Mouse (Mus musculus) right cerebral cortex, postnatal 36 days (tissue): ENCODE data around the gene Twnk.

Source experiments
- DNase-seq, 2 experiments: peaks; one replicate each; pipeline ENCODE4 v3.0.0; 2022; ENCODE audit warnings: low spot score in 2 of 2, mixed read lengths in 1 of 2

Twnk gene

DNA sequence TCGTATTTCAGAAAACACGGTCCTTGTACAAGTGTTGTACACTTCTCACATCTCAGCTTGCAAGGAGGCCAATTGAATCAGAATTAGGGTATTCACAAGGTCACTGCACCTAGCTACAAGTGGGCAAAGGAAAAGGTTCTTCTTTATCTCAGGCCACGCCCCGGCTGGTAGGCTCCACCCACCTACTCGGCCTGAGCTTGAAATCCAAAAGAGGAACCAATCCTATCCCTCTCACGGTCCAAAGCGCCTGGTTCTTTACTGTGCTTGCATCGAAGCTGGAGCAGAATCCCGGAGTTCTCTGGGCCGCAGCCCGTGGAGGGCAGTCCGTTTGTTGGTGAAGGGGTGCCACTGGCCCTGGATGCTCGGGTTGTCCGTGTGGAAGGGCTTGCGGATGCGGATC is at the start of gene Twnk:
Twnk (plus strand) TSS at position 220 of the 400 bp plus-strand sequence.
- DNase-seq, result no peak

- DNase-seq, result no peak
Observed at GRCm38 (mm10) chr19:44959633-44960032, 45.8 kb upstream of the Twnk start.

- no peak for DNase-seq
Observed at GRCm38 (mm10) chr19:44965978-44966377, 39.5 kb upstream of the Twnk start.

- DNase-seq, result no peak
Observed at GRCm38 (mm10) chr19:44968329-44968728, 37.1 kb upstream of the Twnk start.

- no peak for DNase-seq
Observed at GRCm38 (mm10) chr19:44976636-44977035, 28.8 kb upstream of the Twnk start.

- DNase-seq, result no peak
Observed at GRCm38 (mm10) chr19:44977148-44977547, 28.3 kb upstream of the Twnk start.

DNA sequence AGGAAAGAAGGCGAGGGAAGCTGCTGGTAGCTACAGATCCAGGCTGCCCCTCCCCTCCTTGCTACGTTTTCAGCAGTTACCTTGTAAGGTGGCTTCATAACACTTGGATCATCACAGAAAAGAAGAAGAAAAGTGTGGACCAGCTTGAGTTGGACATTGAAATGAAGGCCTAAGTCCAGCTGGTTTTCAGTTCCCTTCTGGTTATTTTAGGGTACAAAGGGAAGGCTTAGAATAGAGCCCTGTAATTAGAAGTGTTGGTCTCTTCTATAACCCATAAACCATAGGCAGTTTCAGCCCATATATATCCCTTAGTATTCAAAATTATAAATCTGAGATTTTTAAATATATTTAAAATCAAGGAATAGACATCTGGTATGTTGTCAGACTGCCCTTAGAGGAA is 24.7 kb upstream of the Twnk start:
- DNase-seq, result no peak

DNA sequence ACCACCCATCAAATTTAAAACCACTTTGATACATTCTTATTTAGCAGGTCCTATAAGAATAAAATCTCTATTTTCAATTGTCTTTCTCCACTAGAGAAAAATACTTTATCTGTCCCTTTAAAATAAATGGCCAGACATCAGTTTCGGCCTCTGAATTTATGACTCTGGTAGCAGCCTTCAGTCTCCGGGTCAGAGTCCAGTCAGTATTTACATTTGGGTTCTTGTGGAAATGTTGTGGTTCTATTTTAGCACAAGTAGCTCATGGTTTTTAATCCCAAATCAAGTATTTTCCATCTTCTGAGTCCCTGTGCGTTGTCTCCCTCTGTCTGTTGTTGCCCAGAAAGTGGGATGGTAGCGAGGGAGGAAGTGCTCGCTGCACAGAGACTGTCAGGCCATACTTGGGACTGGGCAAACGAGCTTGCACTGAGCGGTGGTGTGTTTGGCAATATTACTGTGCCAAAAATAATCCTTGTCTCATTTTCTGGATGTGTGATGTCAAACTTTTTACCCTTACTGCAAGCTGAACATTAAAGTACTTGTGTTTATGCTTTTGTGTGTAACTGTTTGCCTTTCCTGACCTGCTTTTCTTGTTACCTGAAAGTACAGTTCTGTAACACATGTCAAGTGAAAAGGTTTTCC is 22.9 kb upstream of the Twnk start:
- DNase-seq, result no peak

DNA sequence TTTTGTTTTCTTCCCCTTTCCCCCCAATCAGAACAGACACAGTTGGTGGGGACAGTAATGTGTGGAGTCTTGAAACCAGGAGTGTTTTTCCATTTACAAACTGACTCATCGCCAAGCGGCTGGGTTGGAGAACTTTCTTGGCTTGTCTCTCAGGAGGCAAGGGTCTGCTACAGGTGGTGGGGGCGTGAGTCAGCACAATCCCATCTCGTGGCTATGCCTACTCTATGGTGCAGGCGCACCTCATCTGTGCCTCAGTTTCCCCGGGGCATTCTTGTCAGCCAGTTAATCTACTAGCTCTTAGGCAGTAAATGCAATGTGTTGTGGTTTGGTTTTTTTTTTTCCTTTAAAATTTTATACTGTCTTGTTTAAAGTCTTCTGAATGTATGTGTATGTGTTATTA is 22.1 kb upstream of the Twnk start:
- DNase-seq, result no peak

DNA sequence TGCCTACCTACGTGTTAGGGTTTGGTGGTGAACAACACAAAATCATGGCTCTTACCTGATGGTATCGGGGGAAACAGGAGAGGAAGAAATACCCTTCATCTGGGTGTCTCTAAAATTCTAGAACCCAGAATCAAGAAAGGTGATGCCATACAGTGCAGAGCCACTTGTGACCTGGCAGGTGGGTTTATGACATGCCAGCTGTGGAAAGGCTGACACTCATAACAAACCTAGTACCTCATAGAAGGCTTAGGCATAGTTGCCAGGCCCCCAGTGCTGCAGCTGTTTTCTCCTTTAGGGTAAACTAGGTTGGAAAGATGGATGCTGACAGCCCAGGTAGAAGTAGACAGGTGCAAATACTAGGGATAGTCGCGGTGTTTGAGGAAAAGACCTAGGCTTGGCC is 21.0 kb upstream of the Twnk start:
- DNase-seq, result no peak

- DNase-seq, result no peak
Observed at GRCm38 (mm10) chr19:44985159-44985988, 20.1 kb upstream of the Twnk start.

GRCm38 (mm10) chr19:44987004-44987403 is 18.5 kb upstream of the Twnk start:
- no peak for DNase-seq

DNA sequence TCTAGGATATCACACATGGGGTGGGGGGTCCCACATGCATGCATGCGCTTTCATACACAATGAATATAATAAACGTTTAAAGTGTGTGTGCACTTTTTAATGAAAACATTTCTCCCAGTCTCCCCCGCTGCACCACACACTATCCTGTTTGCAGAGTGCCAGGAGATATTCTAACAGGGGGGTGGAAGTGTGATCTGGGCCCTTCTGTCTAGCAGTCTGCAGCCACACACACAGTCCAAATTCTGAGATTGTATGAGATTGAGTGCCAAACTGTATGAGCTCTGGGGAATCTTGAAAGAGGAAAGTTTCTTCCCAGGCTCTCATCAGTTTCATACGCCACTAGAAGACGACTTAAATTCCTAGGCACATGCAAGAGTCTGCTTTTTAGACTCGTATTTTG is 17.6 kb upstream of the Twnk start:
- peak; percentile 50 to 69 for DNase-seq

DNA sequence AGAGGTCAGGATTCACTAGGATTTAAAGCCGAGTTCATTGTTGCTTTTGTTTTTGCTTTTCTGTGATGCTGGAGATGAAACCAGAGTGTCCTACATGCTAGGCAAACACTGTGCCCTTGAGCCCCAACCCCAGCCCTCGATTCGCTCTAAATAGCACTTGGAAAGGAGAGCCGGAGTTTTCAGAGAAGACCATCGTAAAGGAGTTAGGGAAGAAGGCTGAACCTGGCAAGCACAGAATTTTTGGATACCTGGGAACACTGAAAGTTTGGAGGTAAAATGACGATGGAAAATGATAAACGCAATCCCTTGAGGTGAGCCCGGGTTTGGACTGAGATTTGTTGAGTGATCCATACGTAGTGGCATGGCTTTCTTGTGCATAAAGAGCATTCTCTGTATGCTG is 17.1 kb upstream of the Twnk start:
- no peak for DNase-seq

- DNase-seq, result no peak
Observed at GRCm38 (mm10) chr19:44988831-44989566, 16.5 kb upstream of the Twnk start, which contains the start of gene Sema4g. Gene Sema4g (plus strand): TSS chr19:44989101.

- DNase-seq, result no peak
Observed at GRCm38 (mm10) chr19:44989567-44990495, 15.6 kb upstream of the Twnk start.

DNA sequence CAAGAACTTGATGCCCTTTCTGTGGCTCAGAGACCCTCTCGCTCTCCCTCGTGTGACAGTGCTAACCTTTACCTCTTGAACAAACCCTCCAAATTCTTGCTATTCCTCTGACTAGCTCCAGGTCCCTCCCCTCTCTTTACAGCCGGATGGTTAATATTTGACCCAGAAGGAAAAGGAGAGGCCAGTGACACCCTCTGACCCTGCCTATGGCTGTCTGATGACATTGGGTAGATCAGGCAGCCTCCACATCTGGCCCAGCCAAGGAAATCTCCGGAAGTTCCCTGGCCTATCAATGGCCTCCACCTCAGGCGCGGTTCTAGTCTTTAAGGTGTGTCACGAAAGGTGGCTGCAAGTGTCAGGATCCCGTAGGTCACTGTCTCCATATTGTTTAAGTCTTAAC is 14.4 kb upstream of the Twnk start:
- no peak for DNase-seq

GRCm38 (mm10) chr19:44992246-44992645 is 13.2 kb upstream of the Twnk start:
- DNase-seq, result no peak

DNA sequence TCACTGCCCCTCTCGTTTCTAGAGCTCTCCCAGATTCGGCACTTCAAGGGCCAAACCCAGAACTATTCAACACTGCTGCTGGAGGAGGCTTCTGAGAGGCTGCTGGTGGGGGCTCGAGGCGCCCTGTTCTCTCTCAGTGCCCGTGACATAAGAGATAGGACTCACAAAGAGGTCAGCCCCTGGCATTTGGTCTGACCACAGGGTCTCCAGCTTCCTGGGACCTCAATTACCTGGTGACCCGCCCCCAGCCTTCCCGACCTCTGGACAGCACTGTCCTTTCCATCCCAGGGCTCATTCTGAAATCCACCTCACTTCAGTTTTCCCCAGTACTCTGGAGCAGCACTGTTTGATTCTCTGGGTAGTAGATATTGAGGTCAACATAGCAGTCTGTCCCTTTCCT is 12.8 kb upstream of the Twnk start:
- no peak for DNase-seq

DNA sequence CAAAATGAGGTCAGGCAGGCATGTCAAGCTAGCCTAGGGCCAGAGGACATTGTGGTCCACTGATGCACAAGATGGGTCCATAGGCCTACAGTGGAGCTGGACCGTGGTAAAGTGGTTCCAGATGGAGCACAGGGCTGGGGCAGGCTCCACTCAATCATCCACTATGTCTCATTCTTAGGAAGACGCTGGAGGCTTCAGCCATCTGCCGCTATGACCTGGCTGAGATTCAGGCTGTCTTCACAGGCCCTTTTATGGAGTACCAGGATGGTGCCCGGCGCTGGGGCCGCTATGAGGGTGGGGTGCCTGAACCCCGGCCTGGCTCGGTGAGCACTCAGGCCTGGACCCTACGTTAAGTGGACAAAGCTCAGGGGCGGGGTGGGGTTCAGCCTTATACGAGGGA is 7.7 kb upstream of the Twnk start:
- no peak for DNase-seq

GRCm38 (mm10) chr19:44999647-45000046 is 5.8 kb upstream of the Twnk start:
- no peak for DNase-seq

GRCm38 (mm10) chr19:45002301-45002700 is 3.2 kb upstream of the Twnk start:
- DNase-seq, result no peak
